Mouse (Mus musculus) forebrain, postnatal 0 days (tissue): Measurements from ENCODE around the gene Ndufaf7. TPM values are rescaled to one million over a fixed set of nuclear protein-coding genes. Genes with fewer than 3 reads are reported as not detected.

ENCODE experiments used
- ATAC-seq: fragments of 200-750 bp; cut with Nextera tagmentation; 2 replicates; pipeline ENCODE4 v1.8.0; 2017; ENCODE audit warnings: mild to moderate bottlenecking, moderate library complexity
- DNase-seq: peaks from one replicate; pipeline ENCODE4 v3.0.0-alpha.2; 2015
- H3K27ac ChIP-seq: fragments of 300-500 bp; sonication (generic); 2 replicates; pipeline ENCODE4 v1.5.1; 2014; ENCODE audit warnings: low read depth, mild to moderate bottlenecking, antibody characterized with exemption, low read length, moderate library complexity, mixed read lengths
- H3K27me3 ChIP-seq: fragments of 300-500 bp; sonication (generic); 2 replicates; pipeline ENCODE4 v1.6.1; 2014; ENCODE audit warnings: mild to moderate bottlenecking, low read length, mixed read lengths; ENCODE audit not compliant: insufficient read depth
- H3K36me3 ChIP-seq: fragments of 300-500 bp; sonication (generic); 2 replicates; pipeline ENCODE4 v1.6.1; 2014; ENCODE audit warnings: mild to moderate bottlenecking, moderate library complexity; ENCODE audit not compliant: insufficient read depth
- H3K4me1 ChIP-seq: fragments of 300-500 bp; sonication (generic); 2 replicates; pipeline ENCODE4 v1.6.1; 2014; ENCODE audit warnings: antibody characterized with exemption; ENCODE audit not compliant: insufficient read depth
- H3K4me2 ChIP-seq: fragments of 300-500 bp; sonication (generic); 2 replicates; pipeline ENCODE4 v1.6.1; 2014; ENCODE audit warnings: low read depth, mild to moderate bottlenecking, moderate library complexity
- H3K4me3 ChIP-seq: fragments of 300-500 bp; sonication (generic); 2 replicates; pipeline ENCODE4 v1.5.1; 2014; ENCODE audit warnings: low read depth, low read length, mixed read lengths
- H3K9ac ChIP-seq: fragments of 300-500 bp; sonication (generic); 2 replicates; pipeline ENCODE4 v1.6.1; 2014; ENCODE audit warnings: mild to moderate bottlenecking
- H3K9me3 ChIP-seq: fragments of 300-500 bp; sonication (generic); 2 replicates; pipeline ENCODE4 v1.6.1; 2016; ENCODE audit warnings: low read length
- CTCF ChIP-seq: sonication (generic); IDR thresholded peaks from 2 replicates; pipeline ENCODE4 v1.5.1; 2016; ENCODE audit warnings: antibody characterized with exemption, control low read depth, low read depth
- WGBS: fragments of 180-500 bp; shearing (Covaris S2); extraction: QIAGEN DNeasy Blood & Tissue Kit; methylation state at CpG from one replicate; pipeline ENCODE4 v1.1.7; 2014; 5-methylcytosine and 5-hydroxymethylcytosine counted together
- polyA plus RNA-seq: library from polyadenylated mRNA; unstranded; fragments of >200 nt; fragmentation: Nextera tagmentation; extraction: Ambion mirVana; gene quantifications from 2 replicates; pipeline ENCODE4 v1.2.1, GENCODE M21; 2015
- total RNA-seq: library from RNA; depleted of rRNA; stranded (reverse); fragments of >200 nt; gene quantifications from 2 replicates; pipeline ENCODE4 v1.2.3, GENCODE M21; 2014

Gene Ndufaf7
- total and polyA plus RNA-seq, 2 experiments from 2014 or later = 32.7 to 66.4 TPM

GRCm38 (mm10) chr17:78917696-78918095 lies 19.2 kb upstream of the Ndufaf7 start:
- H3K9me3 ChIP-seq = no peaks in the 10 kb centered on the region
- H3K27me3 ChIP-seq = no peaks in the 10 kb centered on the region
- H3K36me3 ChIP-seq = peaks cover 35% of the 10 kb centered on the region
- peaks cover 10% of the 10 kb centered on the region for H3K4me1 ChIP-seq
- no peak for TF ChIP-seq CTCF
- ATAC-seq (no peak), DNase-seq (no peak)
- no peak overlapping the region for H3K9ac ChIP-seq
- H3K4me2 ChIP-seq = peak overlapping the region; percentile 70; the same call in 1 of the 2 replicates
- peak overlapping the region; percentile 62; the same call in 1 of the 2 replicates for H3K4me3 ChIP-seq
- H3K27ac ChIP-seq = no peak overlapping the region
- WGBS = 39% methylated on average over 6 of the region's 6 CpGs

DNA sequence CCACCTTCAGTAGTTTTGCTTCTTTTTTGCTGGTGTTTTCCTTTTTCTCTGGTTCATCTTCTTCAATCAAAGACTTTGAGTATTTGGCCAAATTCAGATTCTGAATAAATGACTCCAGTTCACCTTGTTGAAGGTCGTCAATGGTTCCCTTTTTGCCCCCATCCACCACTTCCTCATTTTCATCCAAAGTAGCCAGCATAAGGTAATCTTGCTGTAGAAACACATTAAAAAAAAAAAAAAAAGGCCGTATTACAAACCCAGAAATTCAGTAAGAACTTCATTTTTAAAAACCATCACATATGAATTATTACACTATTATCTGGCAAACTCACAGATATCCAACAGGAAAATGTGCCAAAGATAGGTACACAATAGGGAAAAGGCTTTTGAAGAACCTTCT lies 1.1 kb upstream of the Ndufaf7 start:
- Histone ChIP-seq H3K9me3 (no peaks in the 10 kb centered on the region), H3K4me1 (no peaks in the 10 kb centered on the region), H3K27ac (no peak overlapping the region), H3K9ac (peak overlapping the region; percentile 76), H3K4me3 (peak overlapping the region; percentile 89), H3K4me2 (peak overlapping the region; percentile 66), H3K36me3 (peaks cover 38% of the 10 kb centered on the region), H3K27me3 (no peaks in the 10 kb centered on the region)
- ATAC-seq (no peak), DNase-seq (no peak)
- WGBS = 85% methylated on average over 2 of the region's 2 CpGs
- no peak for TF ChIP-seq CTCF

- Histone ChIP-seq H3K4me1 (no peaks in the 10 kb centered on the region), H3K9me3 (no peaks in the 10 kb centered on the region), H3K4me3 (peak overlapping the region; percentile 89), H3K36me3 (peaks cover 34% of the 10 kb centered on the region), H3K27me3 (no peaks in the 10 kb centered on the region), H3K4me2 (peak overlapping the region; percentile 66), H3K27ac (peak overlapping the region; percentile 73), H3K9ac (peak overlapping the region; percentile 76)
- 6% methylated on average over 26 of the region's 26 CpGs for WGBS
- DNase-seq (no peak), ATAC-seq (peak; percentile 8; the same call in 1 of the 2 replicates)
- no peak for TF ChIP-seq CTCF
Observed at GRCm38 (mm10) chr17:78937229-78937853, 405 bp downstream of the Ndufaf7 start.

DNA sequence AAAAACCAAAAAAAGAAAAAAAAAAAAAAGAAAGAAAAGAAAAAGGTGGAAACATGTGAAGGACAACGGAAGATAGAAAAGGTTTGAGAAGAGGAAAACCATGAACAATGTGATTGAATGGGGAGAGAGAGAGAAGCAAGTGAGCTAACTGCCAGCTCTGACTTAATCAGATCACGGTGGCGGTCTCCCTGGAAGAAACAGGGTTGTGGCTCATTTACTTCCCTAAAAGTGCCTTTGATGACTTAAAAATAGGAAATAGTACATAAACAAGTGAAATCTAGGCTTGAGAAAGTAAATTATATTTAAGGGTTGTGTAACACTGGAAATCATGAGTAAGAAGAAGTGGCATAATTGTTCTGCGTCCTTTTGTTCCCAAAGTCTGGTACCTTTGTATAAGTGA lies 2.0 kb downstream of the Ndufaf7 start:
- Histone ChIP-seq H3K36me3 (peaks cover 35% of the 10 kb centered on the region), H3K9me3 (no peaks in the 10 kb centered on the region), H3K4me2 (no peak overlapping the region), H3K4me3 (no peak overlapping the region), H3K27me3 (no peaks in the 10 kb centered on the region), H3K9ac (no peak overlapping the region), H3K4me1 (no peaks in the 10 kb centered on the region), H3K27ac (no peak overlapping the region)
- ATAC-seq (no peak), DNase-seq (no peak)
- no peak for TF ChIP-seq CTCF
- WGBS = 90% methylated on average over 4 of the region's 4 CpGs

DNA sequence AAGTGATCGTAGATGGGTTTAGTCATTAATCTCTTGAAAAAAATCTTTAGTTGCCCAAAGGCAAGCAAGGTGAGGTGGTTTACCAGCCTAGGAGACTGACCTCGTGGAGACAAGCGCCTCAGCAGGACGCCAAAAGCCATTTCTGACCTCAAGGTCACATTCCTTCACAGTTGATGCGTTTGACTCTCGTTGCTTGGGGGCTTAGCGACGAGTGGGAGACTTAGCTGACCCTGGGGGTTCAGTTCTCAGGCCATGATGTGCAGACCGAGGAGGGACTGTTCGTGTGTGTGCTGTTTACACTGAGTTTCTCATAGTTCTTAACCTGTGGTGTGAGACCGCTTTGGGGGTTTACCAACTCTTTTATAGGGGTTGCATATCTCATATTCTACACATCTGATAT lies 5.6 kb downstream of the Ndufaf7 start:
- H3K27ac ChIP-seq = no peak overlapping the region
- no peaks in the 10 kb centered on the region for H3K27me3 ChIP-seq
- no peaks in the 10 kb centered on the region for H3K9me3 ChIP-seq
- ATAC-seq (no peak), DNase-seq (no peak)
- H3K4me2 ChIP-seq = no peak overlapping the region
- no peak for TF ChIP-seq CTCF
- H3K4me1 ChIP-seq = no peaks in the 10 kb centered on the region
- H3K4me3 ChIP-seq = no peak overlapping the region
- 69% methylated on average over 11 of the region's 11 CpGs for WGBS
- H3K36me3 ChIP-seq = peaks cover 43% of the 10 kb centered on the region
- no peak overlapping the region for H3K9ac ChIP-seq

GRCm38 (mm10) chr17:78951225-78951624 lies 14.3 kb downstream of the Ndufaf7 start:
- no peaks in the 10 kb centered on the region for H3K4me1 ChIP-seq
- no peak overlapping the region for H3K4me2 ChIP-seq
- TF ChIP-seq CTCF = no peak
- no peak overlapping the region for H3K27ac ChIP-seq
- no peak for DNase-seq
- H3K9ac ChIP-seq = no peak overlapping the region
- ATAC-seq = no peak
- no peaks in the 10 kb centered on the region for H3K9me3 ChIP-seq
- no peak overlapping the region for H3K4me3 ChIP-seq
- H3K27me3 ChIP-seq = no peaks in the 10 kb centered on the region
- H3K36me3 ChIP-seq = peaks cover 53% of the 10 kb centered on the region
- WGBS = 97% methylated on average over 5 of the region's 5 CpGs

GRCm38 (mm10) chr17:78952070-78952469 lies 15.1 kb downstream of the Ndufaf7 start:
- 90% methylated on average over 5 of the region's 5 CpGs for WGBS
- Histone ChIP-seq H3K4me2 (no peak overlapping the region), H3K4me1 (no peaks in the 10 kb centered on the region), H3K9ac (no peak overlapping the region), H3K4me3 (no peak overlapping the region), H3K36me3 (peaks cover 54% of the 10 kb centered on the region), H3K9me3 (no peaks in the 10 kb centered on the region), H3K27ac (no peak overlapping the region), H3K27me3 (no peaks in the 10 kb centered on the region)
- TF ChIP-seq CTCF = no peak
- DNase-seq (no peak), ATAC-seq (no peak)
